In genomic region chr5:98380360-98380759, GRCm38 (mm10) we compare ENCODE assay signal across 36 mouse cellular contexts. TPM values are rescaled to one million over a fixed set of nuclear protein-coding genes. Genes with fewer than 3 reads are reported as not detected.
"Had no signal": no experiment of that assay in that cellular context is flagged by ENCODE, and none has a peak within 500 bp of the region (broad histone marks: within the 10 kb centered on the region; RNA-seq: fewer than 3 reads in every experiment).

No protein-coding gene starts in this region.

- H3K27ac ChIP-seq: heart, embryonic 10.5 days; heart, embryonic 13.5 days; heart, embryonic 15.5 days; hindbrain, embryonic 10.5 days; hindbrain, embryonic 12.5 days; hindbrain, embryonic 13.5 days; hindbrain, embryonic 14.5 days; hindbrain, embryonic 15.5 days; hindbrain, postnatal 0 days; intestine, embryonic 15.5 days; kidney, embryonic 15.5 days; kidney, postnatal 0 days; layer of hippocampus, adult 2 months had no signal

- H3K27me3 ChIP-seq: heart, embryonic 12.5 days; heart, embryonic 13.5 days; heart, embryonic 15.5 days; hindbrain, embryonic 12.5 days; hindbrain, embryonic 13.5 days; hindbrain, embryonic 15.5 days; intestine, embryonic 15.5 days; kidney, embryonic 15.5 days had no signal

- ATAC-seq: hindbrain, embryonic 16.5 days; hindbrain, postnatal 0 days; inflammation-experienced regulatory T-cells, adult 6 months; intestine, embryonic 15.5 days; intestine, embryonic 16.5 days; intestine, postnatal 0 days had no signal

- H3K36me3 ChIP-seq: heart, embryonic 10.5 days; heart, embryonic 12.5 days; heart, embryonic 13.5 days; heart, embryonic 15.5 days; hindbrain, embryonic 10.5 days; hindbrain, embryonic 12.5 days; hindbrain, embryonic 13.5 days; hindbrain, embryonic 15.5 days; intestine, embryonic 15.5 days; kidney, embryonic 15.5 days had no signal

- H3K9ac ChIP-seq: heart, embryonic 12.5 days; heart, embryonic 13.5 days; heart, embryonic 15.5 days; hindbrain, embryonic 12.5 days; hindbrain, embryonic 13.5 days; hindbrain, embryonic 14.5 days; hindbrain, embryonic 15.5 days; intestine, embryonic 15.5 days; kidney, embryonic 15.5 days had no signal

- DNase-seq: heart, postnatal 10 days; heart, postnatal 14 days; heart, postnatal 36 days; heart, postnatal 4 days; kidney, adult 11 months; kidney, adult 18-20 months; kidney, adult 2 months; kidney, adult 8-10 months; kidney, adult 9 months; kidney, postnatal 10 days; kidney, postnatal 14 days; kidney, postnatal 25 days; kidney, postnatal 36 days; kidney, postnatal 4 days; layer of hippocampus, adult 9-11 months; layer of hippocampus, postnatal 36 days had no signal

- H3K9me3 ChIP-seq: heart, embryonic 10.5 days; heart, embryonic 12.5 days; heart, embryonic 13.5 days; heart, embryonic 15.5 days; hindbrain, embryonic 10.5 days; hindbrain, embryonic 12.5 days; hindbrain, embryonic 13.5 days; hindbrain, embryonic 15.5 days; intestine, embryonic 15.5 days; kidney, embryonic 15.5 days had no signal

- H3K4me1 ChIP-seq: heart, embryonic 10.5 days; heart, embryonic 12.5 days; heart, embryonic 13.5 days; heart, embryonic 15.5 days; hindbrain, embryonic 12.5 days; hindbrain, embryonic 13.5 days; hindbrain, embryonic 15.5 days; intestine, embryonic 15.5 days had no signal

- H3K4me2 ChIP-seq: heart, embryonic 11.5 days; heart, embryonic 12.5 days; heart, embryonic 13.5 days; heart, embryonic 15.5 days; hindbrain, embryonic 12.5 days; hindbrain, embryonic 13.5 days; hindbrain, embryonic 14.5 days; hindbrain, embryonic 15.5 days; intestine, embryonic 15.5 days; kidney, embryonic 15.5 days had no signal

- H3K4me3 ChIP-seq: heart, embryonic 10.5 days; heart, embryonic 12.5 days; heart, embryonic 13.5 days; heart, embryonic 15.5 days; hindbrain, embryonic 10.5 days; hindbrain, embryonic 12.5 days; hindbrain, embryonic 13.5 days; hindbrain, embryonic 15.5 days; intestine, embryonic 15.5 days; kidney, embryonic 15.5 days; layer of hippocampus, adult 2 months had no signal

RNA-seq across cellular contexts. Expression of gene Cfap299, which starts 51.3 kb away (rescaled TPM):
- polyA plus RNA-seq: heart, embryonic 11.5 days; heart, embryonic 12.5 days; heart, embryonic 15.5 days; inflammation-experienced regulatory T-cells, adult 6 months; intestine, embryonic 14.5 days; kidney, adult 2 months had no signal
